Mouse (Mus musculus): ENCODE results near the gene Mdm2. TPM values are rescaled to one million over a fixed set of nuclear protein-coding genes. Genes with fewer than 3 reads are reported as not detected.

Mdm2 gene
- polyA plus RNA-seq, 1 experiment = not detected

DNA sequence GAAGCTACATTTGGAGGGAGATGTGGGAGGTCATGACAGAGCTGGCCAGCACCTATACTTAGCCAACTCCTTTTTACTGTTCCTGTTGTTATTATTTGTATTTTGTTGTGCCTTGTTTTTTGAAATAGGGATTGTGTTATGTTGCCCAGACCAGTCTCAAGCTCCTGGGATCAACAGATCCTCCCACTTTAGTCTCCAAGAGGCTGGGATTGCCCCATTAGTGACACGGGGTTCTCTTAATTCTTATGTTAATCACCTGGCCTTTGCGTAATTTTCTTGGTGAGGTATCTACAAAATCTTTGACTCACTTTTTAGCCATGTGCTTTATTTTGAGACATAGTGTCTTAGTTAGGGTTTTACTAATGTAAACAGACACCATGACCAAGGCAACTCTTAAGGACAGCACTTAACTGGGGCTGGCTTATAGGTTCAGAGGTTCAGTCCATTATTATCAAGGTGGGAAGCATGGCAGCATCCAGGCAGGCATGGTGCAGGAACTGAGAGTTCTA is 62.5 kb downstream of the Mdm2 start:
- H3K4me1 ChIP-seq (ENCODE audit: control insufficient read depth, insufficient read depth, low read length) = peaks cover 4% of the 10 kb centered on the region; the same call in 1 of the 2 replicates
- TF ChIP-seq CTCF (IDR thresholded peaks at IDR 0.05; ENCODE audit: insufficient read depth, low read depth, low read length) (no peak), POLR2A (IDR thresholded peaks at IDR 0.05; ENCODE audit: insufficient read depth, low read depth, low read length) (no peak)
- H3K27ac ChIP-seq (ENCODE audit: insufficient read depth, low read depth, low read length) = no peak overlapping the region
- no peak overlapping the region for H3K4me3 ChIP-seq (ENCODE audit: insufficient read depth, low read depth, low read length)
- WGBS = 76% methylated on average over 2 of the region's 2 CpGs

DNA sequence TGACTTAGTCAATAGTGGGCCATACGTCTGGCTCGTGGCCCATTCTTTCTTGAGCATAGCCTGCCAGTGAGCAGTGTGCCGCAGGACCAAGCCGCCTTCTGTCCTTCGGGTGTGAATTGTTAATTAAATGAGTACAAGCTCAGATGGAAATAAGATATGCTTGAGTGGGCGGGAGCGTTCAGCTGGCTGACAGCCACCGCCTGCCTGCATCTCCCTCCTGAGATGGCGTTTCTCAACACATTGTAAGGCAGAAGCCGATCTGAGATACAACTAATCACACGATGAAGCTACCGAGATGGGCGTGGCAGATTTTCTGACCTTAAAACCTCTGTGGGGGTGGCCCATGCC is 63.4 kb downstream of the Mdm2 start:
- Histone ChIP-seq H3K4me3 (ENCODE audit: insufficient read depth, low read depth, low read length) (no peak overlapping the region), H3K27ac (ENCODE audit: insufficient read depth, low read depth, low read length) (no peak overlapping the region), H3K4me1 (ENCODE audit: control insufficient read depth, insufficient read depth, low read length) (peaks cover 4% of the 10 kb centered on the region; the same call in 1 of the 2 replicates)
- WGBS = 40% methylated on average over 13 of the region's 13 CpGs
- TF ChIP-seq POLR2A (IDR thresholded peaks at IDR 0.05; ENCODE audit: insufficient read depth, low read depth, low read length) (no peak), CTCF (IDR thresholded peaks at IDR 0.05; ENCODE audit: insufficient read depth, low read depth, low read length) (no peak)

DNA sequence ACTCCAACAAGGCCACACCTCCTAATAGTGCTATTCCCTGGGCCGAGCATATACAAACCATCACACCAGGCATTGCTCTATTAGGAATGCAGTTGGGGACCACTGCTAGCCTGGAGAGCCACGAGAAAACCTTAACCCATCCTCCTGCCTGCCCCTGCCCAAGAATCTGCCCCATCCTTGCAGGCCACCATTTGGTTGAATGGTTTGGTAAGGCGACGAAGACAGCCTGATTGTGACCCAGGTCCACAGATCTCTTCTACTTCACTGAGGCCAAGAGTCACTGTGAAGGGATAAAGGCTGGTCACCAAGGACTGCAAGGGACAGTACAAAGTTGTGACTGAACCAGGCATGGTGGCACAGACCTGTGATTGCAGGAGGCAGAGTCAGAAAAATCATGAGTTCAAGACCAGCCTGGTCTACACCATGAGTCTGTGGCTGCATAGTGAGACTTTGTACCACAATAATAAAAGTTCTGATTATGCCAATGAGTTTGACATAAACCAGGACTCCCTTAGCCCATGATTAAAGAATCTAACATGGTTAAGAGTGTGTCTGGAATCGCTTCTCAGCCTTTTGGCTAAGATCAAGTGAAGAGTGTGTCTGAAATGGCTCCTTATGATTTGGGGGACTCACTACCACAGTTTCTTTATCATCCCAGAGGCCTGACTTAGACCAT is 63.9 kb downstream of the Mdm2 start:
- TF ChIP-seq CTCF (IDR thresholded peaks at IDR 0.05; ENCODE audit: insufficient read depth, low read depth, low read length) = no peak
- no peak for TF ChIP-seq POLR2A (IDR thresholded peaks at IDR 0.05; ENCODE audit: insufficient read depth, low read depth, low read length)
- Histone ChIP-seq H3K4me1 (ENCODE audit: control insufficient read depth, insufficient read depth, low read length) (peaks cover 4% of the 10 kb centered on the region; the same call in 1 of the 2 replicates), H3K4me3 (ENCODE audit: insufficient read depth, low read depth, low read length) (no peak overlapping the region), H3K27ac (ENCODE audit: insufficient read depth, low read depth, low read length) (no peak overlapping the region)
- 95% methylated on average over 5 of the region's 5 CpGs for WGBS

DNA sequence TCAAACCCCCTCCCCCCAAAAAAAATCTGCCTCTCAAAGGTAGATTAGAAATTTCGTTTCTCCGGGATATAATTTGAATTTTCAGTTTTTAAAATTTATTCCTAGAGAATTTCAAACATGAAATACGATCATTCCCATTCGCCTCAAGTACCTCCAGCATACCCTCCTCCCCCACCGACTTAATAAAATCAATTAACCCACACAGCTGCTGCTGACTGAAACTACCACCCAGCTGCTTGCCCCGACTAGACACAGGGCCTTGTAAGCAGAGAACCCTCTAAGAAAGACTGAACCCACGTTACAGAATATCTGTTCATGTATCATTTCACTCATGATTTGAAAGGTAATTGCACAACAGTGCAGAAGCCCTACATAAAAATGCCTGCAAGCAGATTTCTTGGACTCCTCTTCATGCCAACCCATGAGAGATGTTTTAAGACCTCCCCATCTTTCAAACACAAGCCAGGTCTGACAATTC is 65.0 kb downstream of the Mdm2 start:
- 79% methylated on average over 7 of the region's 7 CpGs for whole genome bisulfite sequencing
- H3K27ac ChIP-seq (ENCODE audit: insufficient read depth, low read depth, low read length) = no peak overlapping the region
- H3K4me1 ChIP-seq (ENCODE audit: control insufficient read depth, insufficient read depth, low read length) = peaks cover 4% of the 10 kb centered on the region; the same call in 1 of the 2 replicates
- H3K4me3 ChIP-seq (ENCODE audit: insufficient read depth, low read depth, low read length) = no peak overlapping the region
- TF ChIP-seq POLR2A (IDR thresholded peaks at IDR 0.05; ENCODE audit: insufficient read depth, low read depth, low read length) (no peak), CTCF (IDR thresholded peaks at IDR 0.05; ENCODE audit: insufficient read depth, low read depth, low read length) (no peak)

DNA sequence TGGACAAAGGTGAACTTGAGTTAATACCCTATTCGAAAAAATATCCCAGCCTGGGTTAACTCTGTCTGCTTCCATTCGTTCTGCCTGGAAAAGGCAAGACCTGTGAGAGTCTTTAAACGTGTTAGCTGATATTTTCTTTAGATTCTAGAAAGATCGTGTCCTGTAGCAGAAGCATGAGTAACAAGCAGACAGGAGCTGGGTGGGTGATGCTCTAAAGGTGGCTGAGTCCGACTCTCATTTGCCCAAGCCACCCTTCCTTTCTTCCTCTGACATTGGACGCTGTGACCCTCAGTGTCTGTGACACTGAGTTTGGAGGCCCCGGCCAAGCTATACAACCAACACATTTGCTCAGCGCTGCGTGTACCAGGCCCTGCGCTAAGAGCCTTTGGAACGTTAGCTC is 65.7 kb downstream of the Mdm2 start:
- Histone ChIP-seq H3K4me3 (ENCODE audit: insufficient read depth, low read depth, low read length) (no peak overlapping the region), H3K4me1 (ENCODE audit: control insufficient read depth, insufficient read depth, low read length) (peaks cover 4% of the 10 kb centered on the region; the same call in 1 of the 2 replicates), H3K27ac (ENCODE audit: insufficient read depth, low read depth, low read length) (no peak overlapping the region)
- no peak for TF ChIP-seq CTCF (IDR thresholded peaks at IDR 0.05; ENCODE audit: insufficient read depth, low read depth, low read length)
- TF ChIP-seq POLR2A (IDR thresholded peaks at IDR 0.05; ENCODE audit: insufficient read depth, low read depth, low read length) = no peak
- WGBS = 94% methylated on average over 11 of the region's 11 CpGs

DNA sequence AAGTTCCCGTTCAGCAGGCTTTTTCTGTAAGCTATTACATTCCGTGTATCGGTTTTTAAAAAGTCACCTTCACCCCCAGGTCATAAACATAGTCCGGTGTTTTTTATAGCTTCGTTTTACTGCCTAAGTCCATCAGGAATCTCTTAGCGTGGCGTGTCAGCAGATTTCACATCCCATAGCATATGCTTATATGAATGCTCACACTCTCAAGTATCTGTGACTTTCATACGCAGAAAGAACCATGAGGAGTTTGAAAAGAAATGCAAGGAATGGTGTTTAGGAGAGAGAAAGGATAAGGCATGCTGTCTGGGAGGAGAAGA is 66.2 kb downstream of the Mdm2 start:
- WGBS = 89% methylated on average over 8 of the region's 8 CpGs
- Histone ChIP-seq H3K4me1 (ENCODE audit: control insufficient read depth, insufficient read depth, low read length) (peaks cover 4% of the 10 kb centered on the region; the same call in 1 of the 2 replicates), H3K4me3 (ENCODE audit: insufficient read depth, low read depth, low read length) (no peak overlapping the region), H3K27ac (ENCODE audit: insufficient read depth, low read depth, low read length) (no peak overlapping the region)
- no peak for TF ChIP-seq POLR2A (IDR thresholded peaks at IDR 0.05; ENCODE audit: insufficient read depth, low read depth, low read length)
- no peak for TF ChIP-seq CTCF (IDR thresholded peaks at IDR 0.05; ENCODE audit: insufficient read depth, low read depth, low read length)

DNA sequence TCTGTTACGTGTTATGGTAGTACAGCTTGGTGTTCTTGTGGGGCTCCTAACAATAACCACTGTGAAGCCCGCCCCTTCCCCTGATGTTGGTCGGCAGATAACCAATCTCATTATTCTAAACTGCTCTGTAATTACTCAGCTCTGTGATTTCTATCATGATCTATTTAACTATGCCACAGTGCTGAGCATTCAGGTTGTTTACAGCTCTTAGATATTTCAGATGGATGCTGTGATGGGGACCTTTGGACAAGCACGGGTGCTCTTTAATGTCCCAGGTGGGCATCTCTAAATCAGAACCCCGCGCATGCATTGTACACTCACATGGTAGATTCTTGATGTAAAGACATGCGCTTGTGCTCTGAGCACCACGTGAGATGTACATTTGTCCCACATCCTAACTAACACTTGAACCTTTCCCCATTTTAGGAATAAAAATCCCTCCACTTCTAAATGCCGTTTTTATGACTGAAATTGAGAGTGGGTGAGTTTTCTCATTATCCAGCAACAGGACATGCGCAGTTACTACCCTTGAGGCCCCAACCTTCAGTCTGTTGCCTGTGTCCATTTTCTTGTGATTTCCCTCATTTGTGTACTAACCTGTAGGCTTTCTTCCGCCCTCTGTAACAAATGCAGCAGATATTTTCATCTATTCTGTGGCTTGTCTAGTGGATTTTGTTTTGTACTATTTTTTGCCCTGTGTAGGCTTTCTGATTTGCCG is 66.7 kb downstream of the Mdm2 start:
- H3K4me1 ChIP-seq (ENCODE audit: control insufficient read depth, insufficient read depth, low read length) = peaks cover 4% of the 10 kb centered on the region; the same call in 1 of the 2 replicates
- no peak overlapping the region for H3K4me3 ChIP-seq (ENCODE audit: insufficient read depth, low read depth, low read length)
- TF ChIP-seq POLR2A (IDR thresholded peaks at IDR 0.05; ENCODE audit: insufficient read depth, low read depth, low read length) = no peak
- H3K27ac ChIP-seq (ENCODE audit: insufficient read depth, low read depth, low read length) = no peak overlapping the region
- 85% methylated on average over 12 of the region's 12 CpGs for WGBS

DNA sequence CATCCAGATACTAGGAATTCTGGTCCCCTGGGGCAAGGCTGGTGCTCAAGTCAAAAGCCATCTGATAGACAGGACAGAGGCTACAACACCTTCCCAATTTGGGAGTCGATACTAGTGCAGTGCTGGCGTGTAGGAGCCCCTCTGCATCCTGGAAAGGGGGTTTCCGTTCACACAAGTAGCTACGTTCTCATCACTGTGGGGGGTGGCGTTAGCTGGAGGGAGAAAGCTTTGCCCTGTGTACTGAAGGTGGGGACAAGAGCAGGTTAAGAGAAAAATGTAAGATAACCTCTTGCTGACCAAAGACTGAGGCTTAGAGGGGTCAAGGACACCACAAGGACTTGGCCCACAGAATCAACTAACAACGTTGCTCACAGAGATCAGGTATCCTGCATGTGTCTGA is 67.3 kb downstream of the Mdm2 start:
- peaks cover 4% of the 10 kb centered on the region; the same call in 1 of the 2 replicates for H3K4me1 ChIP-seq (ENCODE audit: control insufficient read depth, insufficient read depth, low read length)
- 94% methylated on average over 6 of the region's 6 CpGs for WGBS
- no peak overlapping the region for H3K4me3 ChIP-seq (ENCODE audit: insufficient read depth, low read depth, low read length)
- no peak overlapping the region for H3K27ac ChIP-seq (ENCODE audit: insufficient read depth, low read depth, low read length)
- TF ChIP-seq POLR2A (IDR thresholded peaks at IDR 0.05; ENCODE audit: insufficient read depth, low read depth, low read length) (no peak), CTCF (IDR thresholded peaks at IDR 0.05; ENCODE audit: insufficient read depth, low read depth, low read length) (no peak)

Data from olfactory bulb, adult 2 months (tissue).